Mouse (Mus musculus): ENCODE data around the gene Ran. TPM values are rescaled to one million over a fixed set of nuclear protein-coding genes. Genes with fewer than 3 reads are reported as not detected.
"Not testable (repeated sequence)": the region's sequence is repeated elsewhere in the genome, so short reads cannot be mapped to it uniquely, and the experiment has no call there.

Gene Ran
- total RNA-seq (2021) (10 to 100 TPM; 88.2 to 99.2 TPM), polyA plus RNA-seq (2012; rRNA removed) (44.4 and 58.1 TPM in 2 replicates)
- long read RNA-seq, transcript Ran-201 (7 exons, 2,377 nt), result major isoform, 138 of 158 reads
- long read RNA-seq, partial matches to known transcripts, result 4 of 158 reads
- long read RNA-seq, other reads (novel, unspliced or antisense), result 13 of 158 reads

- Histone ChIP-seq H3K27me3 (ENCODE audit: control insufficient read depth, insufficient read depth, low read length) (no peaks in the 10 kb centered on the region), H3K4me3 (peak within 1 kb of the TSS; percentile 95), H3K4me1 (ENCODE audit: control insufficient read depth, insufficient read depth, low read length) (peaks cover 1% of the 10 kb centered on the region), H3K79me2 (replicated peaks; ENCODE audit: control insufficient read depth, insufficient read depth, low read length) (peaks cover 2% of the 10 kb centered on the region; the same call in 1 of the 2 replicates), H3K9ac (ENCODE audit: low read depth, low read length) (peak within 1 kb of the TSS; percentile 90), H3K36me3 (ENCODE audit: control insufficient read depth, insufficient read depth, low read length) (peaks cover 9% of the 10 kb centered on the region), H3K27ac (peak within 1 kb of the TSS; percentile 92)
- DNase-seq, result peak; percentile 98
- intact Hi-C loops (cut with DNase I), result loop anchor here (1.0 to 10.0 kb wide), 2 partner anchors 11 to 1155 kb away; partner anchors contain the start of genes Rabgef1 and Stx2
- TF ChIP-seq POLR2A (IDR thresholded peaks at IDR 0.05; ENCODE audit: insufficient read depth, low read depth, low read length) (peak; percentile 75), EP300 (IDR thresholded peaks at IDR 0.05; ENCODE audit: insufficient read depth, low read depth, low read length) (peak; percentile 52; the same call in 1 of the 2 replicates), CTCF (IDR thresholded peaks at IDR 0.05) (no peak)
- under 1% methylated on average over 69 of the region's 102 CpGs for WGBS
These were observed at the start of gene Ran for GRCm38 (mm10) chr5:129019497-129020299. Ran (plus strand) TSS chr5:129020069.

GRCm38 (mm10) chr5:128970878-128971277 lies 49.0 kb upstream of the Ran start:
- Histone ChIP-seq H3K4me1 (ENCODE audit: control insufficient read depth, insufficient read depth, low read length) (no peaks in the 10 kb centered on the region; the same call in 1 of the 2 replicates), H3K4me3 (no peak overlapping the region), H3K36me3 (ENCODE audit: control insufficient read depth, insufficient read depth, low read length) (no peaks in the 10 kb centered on the region), H3K9ac (ENCODE audit: low read depth, low read length) (no peak overlapping the region), H3K27ac (no peak overlapping the region), H3K79me2 (replicated peaks; ENCODE audit: control insufficient read depth, insufficient read depth, low read length) (no peaks in the 10 kb centered on the region), H3K27me3 (ENCODE audit: control insufficient read depth, insufficient read depth, low read length) (no peaks in the 10 kb centered on the region)
- intact Hi-C loops (cut with DNase I), result loop anchor here (5.0 to 10.0 kb wide), 2 partner anchors 236 to 449 kb away; no protein-coding TSS in a partner anchor
- TF ChIP-seq POLR2A (IDR thresholded peaks at IDR 0.05; ENCODE audit: insufficient read depth, low read depth, low read length), result no peak
- TF ChIP-seq EP300 (IDR thresholded peaks at IDR 0.05; ENCODE audit: insufficient read depth, low read depth, low read length), result no peak
- TF ChIP-seq CTCF (IDR thresholded peaks at IDR 0.05), result no peak
- no peak for DNase-seq
- WGBS, result 51% methylated on average over 10 of the region's 10 CpGs

GRCm38 (mm10) chr5:128971298-128971697 lies 48.6 kb upstream of the Ran start:
- no peaks in the 10 kb centered on the region for H3K36me3 ChIP-seq (ENCODE audit: control insufficient read depth, insufficient read depth, low read length)
- no peak overlapping the region for H3K27ac ChIP-seq
- H3K4me3 ChIP-seq, result no peak overlapping the region
- WGBS, result 16% methylated on average over 14 of the region's 14 CpGs
- no peaks in the 10 kb centered on the region; the same call in 1 of the 2 replicates for H3K4me1 ChIP-seq (ENCODE audit: control insufficient read depth, insufficient read depth, low read length)
- no peaks in the 10 kb centered on the region for H3K79me2 ChIP-seq (replicated peaks; ENCODE audit: control insufficient read depth, insufficient read depth, low read length)
- no peaks in the 10 kb centered on the region for H3K27me3 ChIP-seq (ENCODE audit: control insufficient read depth, insufficient read depth, low read length)
- TF ChIP-seq CTCF (IDR thresholded peaks at IDR 0.05) (peak; percentile 77), POLR2A (IDR thresholded peaks at IDR 0.05; ENCODE audit: insufficient read depth, low read depth, low read length) (no peak)
- no peak overlapping the region for H3K9ac ChIP-seq (ENCODE audit: low read depth, low read length)
- DNase-seq, result peak; percentile 42 to 74
- intact Hi-C loops (cut with DNase I), result loop anchor here (5.0 to 10.0 kb wide), 2 partner anchors 236 to 449 kb away; no protein-coding TSS in a partner anchor

- 32% methylated on average over 4 of the region's 4 CpGs for WGBS
- Histone ChIP-seq H3K36me3 (ENCODE audit: control insufficient read depth, insufficient read depth, low read length) (no peaks in the 10 kb centered on the region), H3K4me3 (no peak overlapping the region), H3K27me3 (ENCODE audit: control insufficient read depth, insufficient read depth, low read length) (no peaks in the 10 kb centered on the region), H3K4me1 (ENCODE audit: control insufficient read depth, insufficient read depth, low read length) (no peaks in the 10 kb centered on the region; the same call in 1 of the 2 replicates), H3K79me2 (replicated peaks; ENCODE audit: control insufficient read depth, insufficient read depth, low read length) (no peaks in the 10 kb centered on the region), H3K9ac (ENCODE audit: low read depth, low read length) (no peak overlapping the region), H3K27ac (no peak overlapping the region)
- intact Hi-C loops (cut with DNase I), result loop anchor here (10.0 kb wide), 1 partner anchor 241 kb away; no protein-coding TSS in a partner anchor
- no peak for DNase-seq
- TF ChIP-seq CTCF (IDR thresholded peaks at IDR 0.05) (peak; percentile 50), EP300 (IDR thresholded peaks at IDR 0.05; ENCODE audit: insufficient read depth, low read depth, low read length) (no peak), POLR2A (IDR thresholded peaks at IDR 0.05; ENCODE audit: insufficient read depth, low read depth, low read length) (no peak)
These were observed 43.6 kb upstream of the Ran start for GRCm38 (mm10) chr5:128976266-128976665.

GRCm38 (mm10) chr5:128977466-128977865 lies 42.4 kb upstream of the Ran start:
- not testable (repeated sequence) for H3K79me2 ChIP-seq (replicated peaks; ENCODE audit: control insufficient read depth, insufficient read depth, low read length)
- 70% methylated on average over 1 of the region's 1 CpGs for WGBS

DNA sequence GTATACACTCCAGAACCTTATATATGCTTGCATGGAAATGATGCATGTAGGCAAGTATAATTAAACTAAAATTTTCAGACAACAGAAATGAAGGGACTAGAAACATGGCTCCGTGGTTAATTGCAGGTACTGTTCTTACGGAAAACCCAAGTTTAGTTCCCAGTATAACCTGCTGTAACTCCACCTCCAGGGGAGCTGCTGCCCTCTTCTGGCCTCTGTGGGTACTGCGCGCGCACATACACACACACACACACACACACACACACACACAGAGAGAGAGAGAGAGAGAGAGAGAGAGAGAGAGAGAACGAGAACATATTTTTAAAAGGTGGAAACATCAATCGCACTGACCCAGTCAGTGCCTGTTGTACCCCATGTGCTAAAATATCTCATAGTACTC lies 40.9 kb upstream of the Ran start:
- no peak overlapping the region for H3K27ac ChIP-seq
- DNase-seq, result no peak
- no peaks in the 10 kb centered on the region for H3K27me3 ChIP-seq (ENCODE audit: control insufficient read depth, insufficient read depth, low read length)
- WGBS, result 94% methylated on average over 7 of the region's 7 CpGs
- no peaks in the 10 kb centered on the region; the same call in 1 of the 2 replicates for H3K4me1 ChIP-seq (ENCODE audit: control insufficient read depth, insufficient read depth, low read length)
- H3K36me3 ChIP-seq (ENCODE audit: control insufficient read depth, insufficient read depth, low read length), result no peaks in the 10 kb centered on the region
- H3K9ac ChIP-seq (ENCODE audit: low read depth, low read length), result no peak overlapping the region
- H3K79me2 ChIP-seq (replicated peaks; ENCODE audit: control insufficient read depth, insufficient read depth, low read length), result no peaks in the 10 kb centered on the region
- H3K4me3 ChIP-seq, result no peak overlapping the region
- TF ChIP-seq CTCF (IDR thresholded peaks at IDR 0.05) (no peak), POLR2A (IDR thresholded peaks at IDR 0.05; ENCODE audit: insufficient read depth, low read depth, low read length) (no peak), EP300 (IDR thresholded peaks at IDR 0.05; ENCODE audit: insufficient read depth, low read depth, low read length) (no peak)
- intact Hi-C loops (cut with DNase I), result loop anchor here (10.0 kb wide), 1 partner anchor 244 kb away; no protein-coding TSS in a partner anchor

More at GRCm38 (mm10) chr5:128977466-128977865, 42.4 kb upstream of the Ran start:
- DNase-seq; H3K4me3 ChIP-seq; H3K9ac ChIP-seq (ENCODE audit: low read depth, low read length); H3K27ac ChIP-seq; H3K27me3 ChIP-seq (ENCODE audit: control insufficient read depth, insufficient read depth, low read length); H3K36me3 ChIP-seq (ENCODE audit: control insufficient read depth, insufficient read depth, low read length); H3K4me1 ChIP-seq (ENCODE audit: control insufficient read depth, insufficient read depth, low read length): not testable (repeated sequence)
- intact Hi-C loops (cut with DNase I), result loop anchor here (10.0 kb wide), 1 partner anchor 243 kb away; no protein-coding TSS in a partner anchor
